Mouse (Mus musculus) heart, postnatal 0 days (tissue): ENCODE measurements around the gene Otx1. TPM values are rescaled to one million over a fixed set of nuclear protein-coding genes. Genes with fewer than 3 reads are reported as not detected.

ENCODE experiments used
- ATAC-seq: fragments of 200-750 bp; cut with Nextera tagmentation; 2 replicates; pipeline ENCODE4 v1.8.0; 2017; ENCODE audit warnings: low read depth, moderate number of reproducible peaks, moderate library complexity; ENCODE audit not compliant: insufficient read depth
- DNase-seq: peaks from one replicate; pipeline ENCODE4 v3.0.0-alpha.2; 2016; ENCODE audit warnings: low spot score
- H3K27ac ChIP-seq: fragments of 300-500 bp; sonication (generic); 2 replicates; pipeline ENCODE4 v1.5.1; 2014; ENCODE audit warnings: low read depth, mild to moderate bottlenecking
- H3K27me3 ChIP-seq: fragments of 300-500 bp; sonication (generic); 2 replicates; pipeline ENCODE4 v1.6.1; 2014; ENCODE audit warnings: low read length, mixed read lengths; ENCODE audit not compliant: control insufficient read depth, insufficient read depth
- H3K36me3 ChIP-seq: fragments of 300-500 bp; sonication (generic); replicated peaks from 2 replicates; pipeline ENCODE4 v1.6.1; 2014; ENCODE audit warnings: low read length, mixed read lengths; ENCODE audit not compliant: control insufficient read depth, insufficient read depth
- H3K4me1 ChIP-seq: fragments of 300-500 bp; sonication (generic); 2 replicates; pipeline ENCODE4 v1.6.1; 2014; ENCODE audit warnings: antibody characterized with exemption; ENCODE audit not compliant: control insufficient read depth, insufficient read depth
- H3K4me2 ChIP-seq: fragments of 300-500 bp; sonication (generic); 2 replicates; pipeline ENCODE4 v1.6.1; 2014; ENCODE audit warnings: low read depth, mild to moderate bottlenecking, low read length, moderate library complexity
- H3K4me3 ChIP-seq: fragments of 300-500 bp; sonication (generic); 2 replicates; pipeline ENCODE4 v1.5.1; 2014; ENCODE audit warnings: low read depth, low read length
- H3K9ac ChIP-seq: fragments of 300-500 bp; sonication (generic); replicated peaks from 2 replicates; pipeline ENCODE4 v1.6.1; 2014; ENCODE audit warnings: low read depth, low read length, mixed read lengths
- H3K9me3 ChIP-seq: fragments of 300-500 bp; sonication (generic); replicated peaks from 2 replicates; pipeline ENCODE4 v1.6.1; 2016; ENCODE audit warnings: low read length; ENCODE audit not compliant: control insufficient read depth
- CTCF ChIP-seq: IDR thresholded peaks from 2 replicates; pipeline ENCODE4 v1.5.1; 2016; ENCODE audit warnings: antibody characterized with exemption, control low read depth, low read depth
- EP300 ChIP-seq: IDR thresholded peaks from 2 replicates; pipeline ENCODE4 v1.6.1; 2016; ENCODE audit warnings: antibody characterized with exemption, low read depth
- WGBS: fragments of 180-500 bp; shearing (Covaris S2); extraction: QIAGEN DNeasy Blood & Tissue Kit; methylation state at CpG from one replicate; pipeline ENCODE4 v1.1.7; 2014; 5-methylcytosine and 5-hydroxymethylcytosine counted together
- polyA plus RNA-seq: library from polyadenylated mRNA; unstranded; fragments of >200 nt; fragmentation: Nextera tagmentation; extraction: Ambion mirVana; gene quantifications from 2 replicates; pipeline ENCODE4 v1.2.1, GENCODE M21; 2015
- total RNA-seq: library from RNA; depleted of rRNA; stranded (reverse); fragments of >200 nt; gene quantifications from 2 replicates; pipeline ENCODE4 v1.2.3, GENCODE M21; 2014; ENCODE audit warnings: low replicate concordance

The Otx1 gene
- total and polyA plus RNA-seq, 2 experiments from 2014 or later = 0.04 TPM; not detected in 1

- 76% methylated on average over 1 of the region's 1 CpGs for WGBS
- H3K27me3 ChIP-seq = peaks cover 64% of the 10 kb centered on the region
- no peak overlapping the region for H3K4me3 ChIP-seq
- H3K36me3 ChIP-seq = no peaks in the 10 kb centered on the region
- no peak overlapping the region for H3K4me2 ChIP-seq
- DNase-seq (no peak), ATAC-seq (no peak)
- TF ChIP-seq CTCF (no peak), EP300 (no peak)
- no peak overlapping the region for H3K27ac ChIP-seq
- peaks cover 11% of the 10 kb centered on the region; the same call in 1 of the 2 replicates for H3K9me3 ChIP-seq
- H3K4me1 ChIP-seq = no peaks in the 10 kb centered on the region
- H3K9ac ChIP-seq = no peak overlapping the region
Measured at GRCm38 (mm10) chr11:21988398-21988946, 14.2 kb downstream of the Otx1 start.

- no peak for TF ChIP-seq EP300
- H3K27me3 ChIP-seq = peaks cover 36% of the 10 kb centered on the region
- no peak overlapping the region for H3K27ac ChIP-seq
- no peak overlapping the region for H3K4me3 ChIP-seq
- H3K4me1 ChIP-seq = no peaks in the 10 kb centered on the region
- no peak overlapping the region for H3K4me2 ChIP-seq
- no peaks in the 10 kb centered on the region for H3K36me3 ChIP-seq
- 61% methylated on average over 1 of the region's 1 CpGs for WGBS
- 0 out of 2 replicates have a peak, but pooled peaks cover 5% of the 10 kb centered on the region for H3K9me3 ChIP-seq
- H3K9ac ChIP-seq = no peak overlapping the region
- DNase-seq (no peak), ATAC-seq (no peak)
Measured at GRCm38 (mm10) chr11:21985118-21985517, 17.6 kb downstream of the Otx1 start.

GRCm38 (mm10) chr11:21974005-21974531 is 28.6 kb downstream of the Otx1 start:
- H3K4me3 ChIP-seq = no peak overlapping the region
- no peak overlapping the region for H3K4me2 ChIP-seq
- H3K9ac ChIP-seq = no peak overlapping the region
- no peak overlapping the region for H3K27ac ChIP-seq
- H3K4me1 ChIP-seq = no peaks in the 10 kb centered on the region
- no peaks in the 10 kb centered on the region for H3K36me3 ChIP-seq
- no peaks in the 10 kb centered on the region for H3K9me3 ChIP-seq
- ATAC-seq (no peak), DNase-seq (no peak)
- H3K27me3 ChIP-seq = no peaks in the 10 kb centered on the region
- TF ChIP-seq CTCF = peak; percentile 44
- no peak for TF ChIP-seq EP300
- whole genome bisulfite sequencing = 70% methylated on average over 5 of the region's 5 CpGs

GRCm38 (mm10) chr11:21973597-21973996 is 29.1 kb downstream of the Otx1 start:
- Histone ChIP-seq H3K4me1 (no peaks in the 10 kb centered on the region), H3K4me3 (no peak overlapping the region), H3K36me3 (no peaks in the 10 kb centered on the region), H3K27me3 (no peaks in the 10 kb centered on the region), H3K4me2 (no peak overlapping the region), H3K27ac (no peak overlapping the region), H3K9ac (no peak overlapping the region), H3K9me3 (no peaks in the 10 kb centered on the region)
- no peak for TF ChIP-seq EP300
- TF ChIP-seq CTCF = no peak
- ATAC-seq (no peak), DNase-seq (no peak)
- WGBS = 59% methylated on average over 3 of the region's 3 CpGs

GRCm38 (mm10) chr11:21968922-21969321 is 33.8 kb downstream of the Otx1 start:
- no peak for TF ChIP-seq CTCF
- TF ChIP-seq EP300 = no peak
- Histone ChIP-seq H3K27ac (no peak overlapping the region), H3K4me3 (no peak overlapping the region), H3K27me3 (no peaks in the 10 kb centered on the region), H3K9ac (no peak overlapping the region), H3K4me2 (no peak overlapping the region), H3K36me3 (no peaks in the 10 kb centered on the region), H3K9me3 (no peaks in the 10 kb centered on the region), H3K4me1 (no peaks in the 10 kb centered on the region)
- no peak for DNase-seq
- no peak for ATAC-seq
- WGBS = 95% methylated on average over 3 of the region's 3 CpGs

- TF ChIP-seq CTCF = no peak
- TF ChIP-seq EP300 = no peak
Measured at GRCm38 (mm10) chr11:21955167-21955566, 47.5 kb downstream of the Otx1 start.

More at GRCm38 (mm10) chr11:21955167-21955566, 47.5 kb downstream of the Otx1 start:
- Histone ChIP-seq H3K4me3 (no peak overlapping the region), H3K27ac (no peak overlapping the region), H3K9ac (no peak overlapping the region), H3K27me3 (no peaks in the 10 kb centered on the region), H3K9me3 (no peaks in the 10 kb centered on the region), H3K4me2 (no peak overlapping the region), H3K36me3 (no peaks in the 10 kb centered on the region), H3K4me1 (no peaks in the 10 kb centered on the region)
- ATAC-seq (no peak), DNase-seq (no peak)
- WGBS = 84% methylated on average over 7 of the region's 7 CpGs
